Mouse (Mus musculus): ENCODE results near the gene Itprid2. TPM values are rescaled to one million over a fixed set of nuclear protein-coding genes. Genes with fewer than 3 reads are reported as not detected.
"Not testable (repeated sequence)": the region's sequence is repeated elsewhere in the genome, so short reads cannot be mapped to it uniquely, and the experiment has no call there.

Itprid2 gene
- polyA plus RNA-seq (2012; rRNA removed), result 6.5 and 11.5 TPM in 2 replicates

DNA sequence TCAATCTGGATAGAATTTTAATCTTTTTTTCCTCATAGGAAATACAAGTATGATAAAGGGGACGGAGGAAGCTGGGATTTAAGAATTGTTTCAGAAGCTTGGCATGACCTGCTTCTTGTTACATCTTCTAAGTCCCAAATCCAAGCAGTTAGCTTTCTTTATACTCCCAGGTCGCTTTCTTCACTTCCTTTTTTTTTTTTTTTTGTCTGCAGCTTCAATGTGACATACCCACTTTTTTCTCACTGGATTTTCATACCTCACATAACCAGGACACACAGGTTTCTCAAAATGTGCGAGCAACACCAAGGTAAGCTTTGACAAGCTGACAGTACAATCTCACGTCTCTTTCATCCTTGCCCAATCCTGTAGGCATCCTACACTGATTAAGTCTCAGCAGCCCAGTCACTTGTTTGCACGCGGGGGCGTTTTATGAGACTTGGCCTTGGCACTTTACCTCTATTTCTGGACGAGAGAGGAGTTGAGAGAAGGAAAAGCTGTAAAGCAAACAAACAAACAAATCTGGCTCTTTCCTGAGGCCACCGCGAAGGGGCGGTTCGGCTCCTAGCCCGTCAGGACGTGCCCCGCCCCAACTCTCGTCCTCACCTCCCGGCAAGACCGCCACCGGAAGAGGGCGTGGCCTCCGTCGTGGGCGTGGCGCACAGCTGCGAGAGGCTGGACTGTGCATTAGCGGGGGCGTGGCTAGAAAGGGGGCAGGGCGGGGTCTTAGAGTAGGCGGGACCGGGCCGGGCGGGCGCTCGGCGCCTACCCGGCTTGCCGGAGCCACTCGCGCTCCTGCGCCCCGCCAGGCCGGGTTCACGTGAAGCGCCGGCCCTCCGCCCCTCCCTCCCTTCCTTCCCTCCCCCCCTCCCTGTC is at the start of gene Itprid2:
Gene Itprid2 (plus strand): TSS at position 825 of the 873 bp plus-strand sequence.
- peaks cover 3% of the 10 kb centered on the region; the same call in 1 of the 2 replicates for H3K4me1 ChIP-seq (ENCODE audit: control insufficient read depth, insufficient read depth, low read length)
- WGBS, result 3% methylated on average over 43 of the region's 46 CpGs
- peak within 1 kb of the TSS; percentile 72 for H3K4me3 ChIP-seq (replicated peaks; ENCODE audit: extremely low read depth, low read depth, low read length)
- TF ChIP-seq CTCF (IDR thresholded peaks at IDR 0.05; ENCODE audit: insufficient read depth, low read length), result no peak
- TF ChIP-seq POLR2A (IDR thresholded peaks at IDR 0.05; ENCODE audit: borderline replicate concordance, extremely low read depth, low read depth, low read length), result peak; percentile 58; the same call in 1 of the 2 replicates
- DNase-seq, result peak; percentile 97

DNA sequence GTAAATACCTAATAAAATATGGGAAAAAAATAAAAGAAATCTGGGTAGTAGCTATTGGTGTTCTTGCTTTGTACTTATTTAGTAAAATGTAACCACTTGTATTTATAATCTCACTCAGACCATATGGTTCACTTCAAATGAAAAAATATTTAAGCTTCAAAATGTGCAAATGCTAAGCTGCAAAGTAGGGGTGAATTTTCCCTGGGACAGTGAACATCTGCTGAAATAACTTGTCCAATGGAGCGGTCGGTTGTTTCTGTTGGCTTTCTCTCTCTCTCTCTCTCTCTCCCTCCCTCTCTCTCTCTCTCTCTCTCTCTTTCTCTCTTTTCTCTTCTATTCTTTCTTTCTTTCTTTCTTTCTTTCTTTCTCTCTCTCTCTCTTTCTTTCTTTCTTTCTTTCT is 39.0 kb upstream of the Itprid2 start:
- Histone ChIP-seq H3K4me1 (ENCODE audit: control insufficient read depth, insufficient read depth, low read length) (no peaks in the 10 kb centered on the region), H3K4me3 (replicated peaks; ENCODE audit: extremely low read depth, low read depth, low read length) (no peak overlapping the region)
- WGBS, result 55% methylated on average over 2 of the region's 2 CpGs
- no peak for DNase-seq
- TF ChIP-seq CTCF (IDR thresholded peaks at IDR 0.05; ENCODE audit: insufficient read depth, low read length) (no peak), POLR2A (IDR thresholded peaks at IDR 0.05; ENCODE audit: borderline replicate concordance, extremely low read depth, low read depth, low read length) (no peak)

DNA sequence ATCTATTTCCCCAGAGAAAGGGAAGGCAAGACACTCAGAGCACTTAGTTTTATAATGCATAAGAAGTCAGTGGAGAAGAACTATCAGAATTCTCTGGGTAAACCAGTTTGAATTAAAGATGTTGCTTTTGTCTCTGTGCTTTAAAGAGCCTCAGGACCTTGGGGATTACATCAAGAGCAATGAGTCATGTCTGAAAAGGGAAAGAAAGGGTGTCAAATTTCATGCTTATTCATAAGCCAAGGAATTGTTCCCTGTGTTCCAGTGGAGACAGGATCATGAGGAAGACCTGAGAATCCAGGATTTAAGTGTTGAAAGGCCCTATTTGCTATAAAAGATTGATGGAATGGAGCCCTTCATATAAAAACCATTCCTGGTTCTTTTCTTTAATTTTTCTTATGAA is 38.1 kb upstream of the Itprid2 start:
- Histone ChIP-seq H3K4me3 (replicated peaks; ENCODE audit: extremely low read depth, low read depth, low read length) (no peak overlapping the region), H3K4me1 (ENCODE audit: control insufficient read depth, insufficient read depth, low read length) (no peaks in the 10 kb centered on the region; the same call in 1 of the 2 replicates)
- DNase-seq, result no peak
- TF ChIP-seq CTCF (IDR thresholded peaks at IDR 0.05; ENCODE audit: insufficient read depth, low read length) (no peak), POLR2A (IDR thresholded peaks at IDR 0.05; ENCODE audit: borderline replicate concordance, extremely low read depth, low read depth, low read length) (no peak)

- DNase-seq, result not testable (repeated sequence)
- WGBS, result 36% methylated on average over 2 of the region's 2 CpGs
Measured at GRCm38 (mm10) chr2:79601109-79601508, 34.0 kb upstream of the Itprid2 start.

GRCm38 (mm10) chr2:79601691-79602116 is 33.4 kb upstream of the Itprid2 start:
- Histone ChIP-seq H3K4me1 (ENCODE audit: control insufficient read depth, insufficient read depth, low read length) (no peaks in the 10 kb centered on the region; the same call in 1 of the 2 replicates), H3K4me3 (replicated peaks; ENCODE audit: extremely low read depth, low read depth, low read length) (no peak overlapping the region)
- TF ChIP-seq CTCF (IDR thresholded peaks at IDR 0.05; ENCODE audit: insufficient read depth, low read length), result no peak
- TF ChIP-seq POLR2A (IDR thresholded peaks at IDR 0.05; ENCODE audit: borderline replicate concordance, extremely low read depth, low read depth, low read length), result no peak
- DNase-seq, result no peak
- 14% methylated on average over 4 of the region's 4 CpGs for WGBS

More at GRCm38 (mm10) chr2:79601109-79601508, 34.0 kb upstream of the Itprid2 start:
- H3K4me1 ChIP-seq (ENCODE audit: control insufficient read depth, insufficient read depth, low read length); H3K4me3 ChIP-seq (replicated peaks; ENCODE audit: extremely low read depth, low read depth, low read length): not testable (repeated sequence)

- DNase-seq, result no peak
- WGBS, result 83% methylated on average over 6 of the region's 6 CpGs
- no peaks in the 10 kb centered on the region; the same call in 1 of the 2 replicates for H3K4me1 ChIP-seq (ENCODE audit: control insufficient read depth, insufficient read depth, low read length)
- no peak overlapping the region for H3K4me3 ChIP-seq (replicated peaks; ENCODE audit: extremely low read depth, low read depth, low read length)
- TF ChIP-seq POLR2A (IDR thresholded peaks at IDR 0.05; ENCODE audit: borderline replicate concordance, extremely low read depth, low read depth, low read length), result no peak
- no peak for TF ChIP-seq CTCF (IDR thresholded peaks at IDR 0.05; ENCODE audit: insufficient read depth, low read length)
Measured at GRCm38 (mm10) chr2:79602306-79602705, 32.8 kb upstream of the Itprid2 start.

GRCm38 (mm10) chr2:79603363-79603762 is 31.8 kb upstream of the Itprid2 start:
- Histone ChIP-seq H3K4me1 (ENCODE audit: control insufficient read depth, insufficient read depth, low read length) (no peaks in the 10 kb centered on the region; the same call in 1 of the 2 replicates), H3K4me3 (replicated peaks; ENCODE audit: extremely low read depth, low read depth, low read length) (no peak overlapping the region)
- TF ChIP-seq POLR2A (IDR thresholded peaks at IDR 0.05; ENCODE audit: borderline replicate concordance, extremely low read depth, low read depth, low read length), result no peak
- no peak for TF ChIP-seq CTCF (IDR thresholded peaks at IDR 0.05; ENCODE audit: insufficient read depth, low read length)
- DNase-seq, result no peak
- WGBS, result 91% methylated on average over 4 of the region's 4 CpGs

DNA sequence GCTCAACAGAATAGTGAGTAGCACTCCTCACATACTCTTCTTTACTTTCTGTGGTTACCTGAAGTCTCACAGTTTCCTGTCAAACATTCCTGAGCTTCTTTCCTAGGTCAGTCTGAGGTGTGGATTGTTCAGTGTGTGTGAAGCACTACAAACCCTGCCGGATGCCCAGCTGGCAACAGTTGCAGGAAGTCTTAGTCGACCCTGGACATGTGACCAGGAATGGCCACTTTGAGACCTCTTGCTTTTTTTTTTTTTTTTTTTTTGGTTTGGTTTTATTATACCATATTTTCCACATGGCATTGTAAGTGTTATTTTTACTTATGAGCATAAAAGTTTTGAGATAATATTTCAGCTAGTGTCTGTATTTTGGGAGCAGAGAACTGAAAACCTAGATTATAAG is 29.1 kb upstream of the Itprid2 start:
- Histone ChIP-seq H3K4me3 (replicated peaks; ENCODE audit: extremely low read depth, low read depth, low read length) (no peak overlapping the region), H3K4me1 (ENCODE audit: control insufficient read depth, insufficient read depth, low read length) (no peaks in the 10 kb centered on the region; the same call in 1 of the 2 replicates)
- no peak for DNase-seq
- WGBS, result 32% methylated on average over 2 of the region's 2 CpGs
- TF ChIP-seq POLR2A (IDR thresholded peaks at IDR 0.05; ENCODE audit: borderline replicate concordance, extremely low read depth, low read depth, low read length) (no peak), CTCF (IDR thresholded peaks at IDR 0.05; ENCODE audit: insufficient read depth, low read length) (no peak)

DNA sequence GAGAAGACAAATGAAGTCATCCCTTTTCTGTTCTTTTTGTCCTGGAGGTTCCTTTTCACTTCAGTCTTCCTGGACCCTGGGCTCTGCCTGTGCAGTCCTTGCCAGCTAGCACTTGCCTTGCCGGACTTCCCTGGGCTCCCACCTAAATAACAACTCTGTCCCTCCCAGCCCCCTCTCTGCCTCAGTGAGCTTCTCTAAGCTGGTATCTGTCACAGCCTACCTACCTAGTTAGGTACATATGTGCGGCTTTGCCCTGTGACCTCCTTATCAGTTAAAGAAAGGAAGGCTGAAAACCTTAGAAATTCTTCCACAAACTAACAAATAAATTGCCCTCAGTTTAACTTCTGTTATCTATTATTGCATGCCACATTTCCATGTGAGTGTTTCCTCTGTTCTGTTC is 28.0 kb upstream of the Itprid2 start:
- H3K4me3 ChIP-seq (replicated peaks; ENCODE audit: extremely low read depth, low read depth, low read length), result no peak overlapping the region
- H3K4me1 ChIP-seq (ENCODE audit: control insufficient read depth, insufficient read depth, low read length), result no peaks in the 10 kb centered on the region; the same call in 1 of the 2 replicates
- WGBS, result 87% methylated on average over 2 of the region's 2 CpGs
- no peak for TF ChIP-seq POLR2A (IDR thresholded peaks at IDR 0.05; ENCODE audit: borderline replicate concordance, extremely low read depth, low read depth, low read length)
- no peak for TF ChIP-seq CTCF (IDR thresholded peaks at IDR 0.05; ENCODE audit: insufficient read depth, low read length)
- DNase-seq, result no peak
